8 mouse cellular contexts compared by ENCODE assay signal in the genomic region with DNA sequence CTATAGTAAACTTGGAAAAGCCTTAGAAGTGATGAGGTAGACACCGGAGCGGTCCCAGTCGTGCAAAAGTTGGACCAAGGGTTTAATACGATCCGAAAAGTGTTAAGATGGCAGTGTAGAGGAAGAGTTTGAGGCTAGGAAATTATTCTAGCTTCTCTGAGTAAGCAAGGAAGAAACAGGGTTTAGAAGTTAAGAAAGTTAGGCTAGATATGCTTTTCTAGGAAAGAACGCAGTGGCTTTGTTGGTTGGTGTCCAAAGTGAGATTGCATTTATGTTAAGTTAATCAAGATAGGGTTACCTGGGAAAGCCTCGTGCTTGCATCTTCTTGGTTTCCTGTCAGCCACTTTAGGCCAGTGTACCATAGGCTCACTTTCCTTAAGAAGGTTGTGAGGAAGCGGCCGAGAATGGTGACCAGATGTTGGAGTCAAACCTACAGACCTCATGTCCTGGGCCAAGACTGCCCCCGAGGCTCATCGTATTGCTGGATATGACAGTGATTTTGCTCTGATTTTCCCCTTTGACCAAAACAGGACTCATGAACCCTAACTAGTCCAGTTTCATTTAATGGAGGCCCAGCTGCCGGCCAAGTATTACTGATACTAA. TPM values are rescaled to one million over a fixed set of nuclear protein-coding genes. Genes with fewer than 3 reads are reported as not detected.
A peak's percentile ranks its signal among the peaks of the same experiment; 100 is the strongest.
DNase-seq lines count a peak whose midpoint lies in the region; ATAC-seq and TF ChIP-seq lines count a peak whose summit lies in the region.

No protein-coding gene starts in this region.

- peaks cover 30% of the 10 kb centered on the region for H3K79me2 ChIP-seq in macrophage (ENCODE audit: inconsistent target)

- 17% methylated on average over 12 of the region's 12 CpGs for WGBS in heart, embryonic 13.5 days
- whole genome bisulfite sequencing in forebrain, postnatal 0 days: 26% methylated on average over 12 of the region's 12 CpGs
- 24% methylated on average over 12 of the region's 12 CpGs for WGBS in macrophage (ENCODE audit: missing documents)

- no peaks in the 10 kb centered on the region for H3K27me3 ChIP-seq in heart, embryonic 13.5 days (replicated peaks)
- no peaks in the 10 kb centered on the region for H3K27me3 ChIP-seq in forebrain, postnatal 0 days (ENCODE audit: insufficient read depth, low read length)

- DNase-seq in heart, adult 8-10 months (ENCODE audit: low spot score): no peak
- no peak for DNase-seq in ES-E14 (ENCODE audit: low read depth, low spot score)
- DNase-seq in forebrain, postnatal 0 days: no peak
- DNase-seq in adrenal gland, postnatal 4 days (ENCODE audit: low spot score in 2 of 2): no peak
- DNase-seq in adrenal gland, adult 8-10 months: no peak
- DNase-seq in embryo, embryonic 11 days: no peak

- H3K4me1 ChIP-seq in heart, embryonic 13.5 days: peaks cover 25% of the 10 kb centered on the region
- peaks cover 5% of the 10 kb centered on the region in 2 experiments; a peak in 2 of 4 replicates for H3K4me1 ChIP-seq in ES-E14 (ENCODE audit: control insufficient read depth in 2 of 2, insufficient read depth in 2 of 2, low read length in 2 of 2, poor library complexity in 1 of 2)
- peaks cover 5% of the 10 kb centered on the region for H3K4me1 ChIP-seq in forebrain, postnatal 0 days (ENCODE audit: insufficient read depth)

- H3K9me3 ChIP-seq in heart, embryonic 13.5 days: no peaks in the 10 kb centered on the region
- H3K9me3 ChIP-seq in ES-E14 (ENCODE audit: control insufficient read depth, insufficient read depth, low read depth, low read length): no peaks in the 10 kb centered on the region
- H3K9me3 ChIP-seq in forebrain, postnatal 0 days (ENCODE audit: low read length): no peaks in the 10 kb centered on the region

- peak overlapping the region; percentile 97 for H3K27ac ChIP-seq in heart, embryonic 13.5 days (replicated peaks)
- peak overlapping the region; percentile 88 for H3K27ac ChIP-seq in ES-E14 (ENCODE audit: insufficient read depth, low read depth, low read length, poor library complexity, severe bottlenecking)
- H3K27ac ChIP-seq in forebrain, postnatal 0 days (ENCODE audit: low read depth, low read length): peak overlapping the region; percentile 88
- peak overlapping the region; percentile 48 for H3K27ac ChIP-seq in macrophage

- ATAC-seq in heart, embryonic 13.5 days (ENCODE audit: extremely low read depth, insufficient number of reproducible peaks, low FRiP score, low TSS enrichment): no peak
- no peak for ATAC-seq in forebrain, postnatal 0 days

- H3K4me2 ChIP-seq in heart, embryonic 13.5 days: peak overlapping the region; percentile 92
- H3K4me2 ChIP-seq in forebrain, postnatal 0 days (ENCODE audit: low read depth): peak overlapping the region; percentile 66

- peaks cover 39% of the 10 kb centered on the region for H3K36me3 ChIP-seq in heart, embryonic 13.5 days
- peaks cover 31% of the 10 kb centered on the region for H3K36me3 ChIP-seq in ES-E14 (ENCODE audit: control insufficient read depth, insufficient read depth, low read length, poor library complexity, severe bottlenecking)
- H3K36me3 ChIP-seq in forebrain, postnatal 0 days (ENCODE audit: insufficient read depth): peaks cover 35% of the 10 kb centered on the region
- H3K36me3 ChIP-seq in macrophage (ENCODE audit: inconsistent target): peaks cover 33% of the 10 kb centered on the region

- TF ChIP-seq CTCF in forebrain, postnatal 0 days (IDR thresholded peaks at IDR 0.05; ENCODE audit: low read depth): no peak

- in situ Hi-C loops in ES-E14 (cut with MboI; ENCODE audit: low sequenced_read_pairs in 2 of 2, unreplicated experiment in 2 of 2): no loop called here

- peak overlapping the region; percentile 99 for H3K9ac ChIP-seq in heart, embryonic 13.5 days
- H3K9ac ChIP-seq in ES-E14 (ENCODE audit: insufficient read depth, low read depth, low read length, poor library complexity, severe bottlenecking): peak overlapping the region; percentile 97
- peak overlapping the region; percentile 87 for H3K9ac ChIP-seq in forebrain, postnatal 0 days

- H3K4me3 ChIP-seq in heart, embryonic 13.5 days: peak overlapping the region; percentile 90
- peak overlapping the region; percentile 99 for H3K4me3 ChIP-seq in ES-E14 (ENCODE audit: insufficient read depth in 1 of 2, low read depth in 1 of 2, low read length in 2 of 2, poor library complexity in 1 of 2, severe bottlenecking in 1 of 2)
- H3K4me3 ChIP-seq in forebrain, postnatal 0 days (ENCODE audit: low read depth, low read length): peak overlapping the region; percentile 86
- H3K4me3 ChIP-seq in macrophage (ENCODE audit: inconsistent target): peak overlapping the region; percentile 79

TF ChIP-seq in ES-E14, 5 proteins besides CTCF, POLR2A, EP300 and RAD21 (continues in another document):
- TF ChIP-seq HCFC1 (IDR thresholded peaks at IDR 0.05; ENCODE audit: borderline replicate concordance, insufficient read depth, low read length) (no peak), ZC3H11A (IDR thresholded peaks at IDR 0.05; ENCODE audit: borderline replicate concordance, low read depth, low read length) (no peak)

RNA-seq across cellular contexts. Expression of a gene that starts 0.8 kb away (rescaled TPM):
- 16.9 and 17.4 TPM in 2 replicates for polyA plus RNA-seq in heart, embryonic 13.5 days (2015; fragmentation: Nextera tagmentation; extraction: Ambion mirVana)
- 10 to 100 TPM; 14.6 to 19.3 (median 17.2) TPM for total RNA-seq in heart, adult 8-10 months (2022)
- 42.0 and 60.1 TPM in 2 replicates for total RNA-seq in ES-E14 (2012; rRNA removed)
- 35.6 and 43.1 TPM in 2 replicates for total RNA-seq in forebrain, postnatal 0 days (2014; rRNA removed)
- polyA plus RNA-seq in forebrain, postnatal 0 days (2015; fragmentation: Nextera tagmentation; extraction: Ambion mirVana): 11.2 and 12.8 TPM in 2 replicates
- total RNA-seq in macrophage (2018; cell fraction: chromatin; rRNA removed): 100 to 1,000 TPM in 22 of 26 experiments, 10 to 100 TPM in 4; 81.7 to 274 (median 169) TPM
- 10 to 100 TPM in 19 of 26 experiments, 1 to 10 TPM in 7; 6.8 to 26.3 (median 15.7) TPM for total RNA-seq in macrophage (2018; cell fraction: cytosol; rRNA removed)
- total RNA-seq in macrophage (2018; cell fraction: nucleus; rRNA removed): 100 to 1,000 TPM in 6 of 26 experiments, 10 to 100 TPM in 20; 37.4 to 157 (median 73.6) TPM
- polyA plus RNA-seq in macrophage (2018): 19.9 to 35.6 TPM (median 25.1 TPM) in 3 replicates
- 100 to 1,000 TPM; 103 TPM for total RNA-seq in adrenal gland, postnatal 4 days (2021)
- 10 to 100 TPM; 55.2 to 85.7 (median 71.2) TPM for total RNA-seq in adrenal gland, adult 8-10 months (2022)

RNA-seq across cellular contexts. Expression of a gene that starts 5.4 kb away (rescaled TPM):
- 0.68 and 1.0 TPM in 2 replicates for polyA plus RNA-seq in heart, embryonic 13.5 days (2015; fragmentation: Nextera tagmentation; extraction: Ambion mirVana)
- under 1 TPM in 3 of 4 experiments, not detected in 1; 0.12 to 0.75 (median 0.72) TPM for total RNA-seq in heart, adult 8-10 months (2022)
- total RNA-seq in ES-E14 (2012; rRNA removed): 4.0 and 6.0 TPM in 2 replicates
- 44.9 and 45.5 TPM in 2 replicates for total RNA-seq in forebrain, postnatal 0 days (2014; rRNA removed)
- polyA plus RNA-seq in forebrain, postnatal 0 days (2015; fragmentation: Nextera tagmentation; extraction: Ambion mirVana): 22.7 and 30.3 TPM in 2 replicates
- 1 to 10 TPM in 4 of 26 experiments, under 1 TPM in 18, not detected in 4; 0.20 to 3.8 (median 0.58) TPM for total RNA-seq in macrophage (2018; cell fraction: chromatin; rRNA removed)
- under 1 TPM; 0.04 to 0.49 (median 0.14) TPM for total RNA-seq in macrophage (2018; cell fraction: cytosol; rRNA removed)
- 1 to 10 TPM in 4 of 26 experiments, under 1 TPM in 18, not detected in 4; 0.10 to 3.7 (median 0.32) TPM for total RNA-seq in macrophage (2018; cell fraction: nucleus; rRNA removed)
- polyA plus RNA-seq in macrophage (2018): 0.11 to 0.20 TPM (median 0.15 TPM) in 3 replicates
- 10 to 100 TPM; 15.0 to 17.8 TPM for total RNA-seq in adrenal gland, postnatal 4 days (2021)
- 10 to 100 TPM in 2 of 4 experiments, 1 to 10 TPM in 2; 6.8 to 22.2 (median 10.1) TPM for total RNA-seq in adrenal gland, adult 8-10 months (2022)

RNA-seq across cellular contexts. Expression of a gene that starts 11.9 kb away (rescaled TPM):
- 83.4 and 88.1 TPM in 2 replicates for polyA plus RNA-seq in heart, embryonic 13.5 days (2015; fragmentation: Nextera tagmentation; extraction: Ambion mirVana)
- 10 to 100 TPM; 49.4 to 57.8 (median 53.3) TPM for total RNA-seq in heart, adult 8-10 months (2022)
- total RNA-seq in ES-E14 (2012; rRNA removed): 83.2 and 102 TPM in 2 replicates
- 44.3 and 63.7 TPM in 2 replicates for total RNA-seq in forebrain, postnatal 0 days (2014; rRNA removed)
- polyA plus RNA-seq in forebrain, postnatal 0 days (2015; fragmentation: Nextera tagmentation; extraction: Ambion mirVana): 116 and 124 TPM in 2 replicates
- total RNA-seq in macrophage (2018; cell fraction: chromatin; rRNA removed): 10 to 100 TPM; 27.7 to 92.8 (median 47.6) TPM
- total RNA-seq in macrophage (2018; cell fraction: cytosol; rRNA removed): 10 to 100 TPM; 51.9 to 84.5 (median 66.7) TPM
- 10 to 100 TPM; 30.4 to 74.0 (median 45.9) TPM for total RNA-seq in macrophage (2018; cell fraction: nucleus; rRNA removed)
- 79.6 to 84.3 TPM (median 80.5 TPM) in 3 replicates for polyA plus RNA-seq in macrophage (2018)
- 100 to 1,000 TPM; 114 to 122 TPM for total RNA-seq in adrenal gland, postnatal 4 days (2021)
- total RNA-seq in adrenal gland, adult 8-10 months (2022): 100 to 1,000 TPM in 1 of 4 experiments, 10 to 100 TPM in 3; 90.1 to 110 (median 94.1) TPM

RNA-seq across cellular contexts. Expression of a gene that starts 17.6 kb away (rescaled TPM):
- polyA plus RNA-seq in heart, embryonic 13.5 days (2015; fragmentation: Nextera tagmentation; extraction: Ambion mirVana): 12.8 and 13.5 TPM in 2 replicates
- total RNA-seq in heart, adult 8-10 months (2022): 1 to 10 TPM; 2.6 to 4.8 (median 4.3) TPM
- 8.6 and 9.3 TPM in 2 replicates for total RNA-seq in ES-E14 (2012; rRNA removed)
- 8.9 and 12.7 TPM in 2 replicates for total RNA-seq in forebrain, postnatal 0 days (2014; rRNA removed)
- polyA plus RNA-seq in forebrain, postnatal 0 days (2015; fragmentation: Nextera tagmentation; extraction: Ambion mirVana): 23.8 and 31.8 TPM in 2 replicates
- 10 to 100 TPM in 1 of 26 experiments, 1 to 10 TPM in 21, under 1 TPM in 4; 0.31 to 12.9 (median 3.6) TPM for total RNA-seq in macrophage (2018; cell fraction: chromatin; rRNA removed)
- 1 to 10 TPM; 1.3 to 6.5 (median 3.0) TPM for total RNA-seq in macrophage (2018; cell fraction: cytosol; rRNA removed)
- total RNA-seq in macrophage (2018; cell fraction: nucleus; rRNA removed): 1 to 10 TPM in 24 of 26 experiments, under 1 TPM in 2; 0.71 to 9.0 (median 3.4) TPM
- polyA plus RNA-seq in macrophage (2018): 1.1 to 4.4 TPM (median 1.9 TPM) in 3 replicates
- 10 to 100 TPM; 27.2 to 34.1 TPM for total RNA-seq in adrenal gland, postnatal 4 days (2021)
- total RNA-seq in adrenal gland, adult 8-10 months (2022): 10 to 100 TPM; 16.7 to 32.5 (median 23.3) TPM

RNA-seq across cellular contexts. Expression of a gene that starts 29.4 kb away (rescaled TPM):
- 0.98 and 5.3 TPM in 2 replicates for polyA plus RNA-seq in heart, embryonic 13.5 days (2015; fragmentation: Nextera tagmentation; extraction: Ambion mirVana)
- total RNA-seq in heart, adult 8-10 months (2022): not detected
- total RNA-seq in ES-E14 (2012; rRNA removed): 0.85 and 0.90 TPM in 2 replicates
- 0.08 and 0.76 TPM in 2 replicates for total RNA-seq in forebrain, postnatal 0 days (2014; rRNA removed)
- 0.19 TPM in 1 of 2 replicates, not detected in the other for polyA plus RNA-seq in forebrain, postnatal 0 days (2015; fragmentation: Nextera tagmentation; extraction: Ambion mirVana)
- 1 to 10 TPM in 1 of 26 experiments, not detected in 25; 3.2 TPM for total RNA-seq in macrophage (2018; cell fraction: chromatin; rRNA removed)
- total RNA-seq in macrophage (2018; cell fraction: cytosol; rRNA removed): not detected
- not detected for total RNA-seq in macrophage (2018; cell fraction: nucleus; rRNA removed)
- polyA plus RNA-seq in macrophage (2018): not detected in 3 replicates
- 10 to 100 TPM; 11.2 to 24.5 TPM for total RNA-seq in adrenal gland, postnatal 4 days (2021)
- total RNA-seq in adrenal gland, adult 8-10 months (2022): under 1 TPM in 2 of 4 experiments, not detected in 2; 0.10 to 0.11 TPM
